Mouse (Mus musculus): ENCODE measurements at regions not wholly inside any gene's neighbourhood (a gene's known extent, or its start where the extent isn't known, plus 50 kb on each side); places are given as distances from the start of the nearest gene placed in this dataset.

DNA sequence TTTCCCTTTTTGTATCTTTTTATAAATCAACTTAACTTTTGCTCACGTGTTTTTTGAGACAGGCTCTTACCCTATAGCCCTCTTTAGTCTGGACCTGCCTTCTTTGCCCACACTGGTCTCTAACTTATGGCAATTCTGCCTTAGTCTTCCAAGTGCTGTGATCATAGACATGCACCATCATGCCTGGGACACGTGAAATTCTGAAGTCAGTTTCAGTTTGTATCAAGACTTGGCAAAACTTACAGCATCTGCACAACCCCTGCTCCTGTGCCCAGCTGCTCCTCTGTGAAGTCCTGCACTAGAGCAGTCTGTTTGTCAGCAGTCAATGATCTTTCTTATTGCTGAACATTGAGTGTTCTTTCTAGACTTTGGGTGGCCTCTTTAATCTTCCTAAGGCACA is 114.3 kb upstream of the Tsc22d2 start:
- WGBS, result 78% methylated on average over 2 of the region's 2 CpGs
- H3K9ac ChIP-seq (replicated peaks), result no peak overlapping the region
- no peak overlapping the region for H3K27ac ChIP-seq
- no peak for ATAC-seq (ENCODE audit: insufficient number of reproducible peaks, insufficient read depth, low FRiP score, low TSS enrichment, low read depth)
- no peak overlapping the region for H3K4me3 ChIP-seq (replicated peaks)
- H3K4me1 ChIP-seq (replicated peaks), result no peaks in the 10 kb centered on the region; the same call in 1 of the 2 replicates
- no peak overlapping the region for H3K4me2 ChIP-seq
- H3K9me3 ChIP-seq, result no peaks in the 10 kb centered on the region
- no peaks in the 10 kb centered on the region for H3K36me3 ChIP-seq
- H3K27me3 ChIP-seq, result no peaks in the 10 kb centered on the region

DNA sequence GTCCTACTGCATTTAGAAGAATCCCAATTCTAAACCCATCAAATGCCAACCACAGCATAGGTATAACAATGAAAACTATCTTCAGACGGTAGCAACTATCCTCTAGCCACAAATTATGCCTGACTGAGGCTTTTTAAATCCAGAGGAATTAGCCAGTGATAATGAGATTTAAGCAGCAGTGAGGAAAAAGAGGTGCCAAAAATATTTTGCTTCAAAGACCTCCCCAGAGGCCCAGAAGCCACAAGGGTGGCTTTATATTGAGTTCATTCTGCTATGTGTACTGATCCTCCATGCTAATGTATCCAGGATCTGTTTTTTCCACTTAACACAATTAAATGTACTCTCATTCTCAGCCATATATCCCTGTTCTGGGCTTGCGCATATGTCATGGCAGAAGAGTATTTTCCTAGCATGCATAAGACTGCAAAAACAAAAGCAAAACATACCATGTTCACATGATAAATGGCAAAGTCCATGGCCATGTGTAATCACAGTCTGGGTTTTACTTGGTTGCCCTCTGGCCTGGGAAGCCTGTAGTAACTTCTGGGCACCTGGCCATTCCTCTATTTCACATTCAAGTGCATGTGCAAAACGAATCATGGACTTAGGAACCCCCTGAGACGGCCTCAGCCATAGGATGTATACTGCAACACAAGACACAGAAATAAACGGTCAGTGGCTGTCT is 113.6 kb upstream of the Tsc22d2 start:
- Histone ChIP-seq H3K27ac (no peak overlapping the region), H3K4me3 (replicated peaks) (no peak overlapping the region), H3K9ac (replicated peaks) (no peak overlapping the region), H3K4me2 (no peak overlapping the region), H3K27me3 (no peaks in the 10 kb centered on the region), H3K4me1 (replicated peaks) (no peaks in the 10 kb centered on the region; the same call in 1 of the 2 replicates), H3K36me3 (no peaks in the 10 kb centered on the region), H3K9me3 (no peaks in the 10 kb centered on the region)
- ATAC-seq (ENCODE audit: insufficient number of reproducible peaks, insufficient read depth, low FRiP score, low TSS enrichment, low read depth), result no peak
- WGBS, result 66% methylated on average over 5 of the region's 5 CpGs

DNA sequence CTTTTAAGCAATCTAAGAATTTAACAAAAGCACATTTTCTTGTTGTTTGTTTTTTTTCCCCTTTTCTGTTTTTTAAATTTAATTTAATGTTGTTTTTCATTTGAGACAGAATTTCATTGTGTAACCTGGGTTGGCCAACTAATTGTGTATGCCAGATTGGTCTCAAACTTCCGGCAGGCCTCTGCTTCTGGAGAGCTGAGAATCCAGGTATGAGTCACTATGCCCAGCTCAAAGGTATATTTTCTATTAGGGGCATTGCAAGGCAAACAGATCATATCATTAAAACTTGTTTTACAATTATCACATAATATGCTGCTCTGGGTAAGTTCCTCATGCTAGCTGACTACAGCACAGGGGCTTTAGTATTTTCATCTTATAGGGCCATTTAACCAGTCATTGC is 112.2 kb upstream of the Tsc22d2 start:
- no peak for ATAC-seq (ENCODE audit: insufficient number of reproducible peaks, insufficient read depth, low FRiP score, low TSS enrichment, low read depth)
- no peak overlapping the region for H3K27ac ChIP-seq
- no peak overlapping the region for H3K4me3 ChIP-seq (replicated peaks)
- H3K9me3 ChIP-seq, result no peaks in the 10 kb centered on the region
- no peak overlapping the region for H3K9ac ChIP-seq (replicated peaks)
- WGBS, result 94% methylated on average over 1 of the region's 1 CpGs
- H3K4me1 ChIP-seq (replicated peaks), result no peaks in the 10 kb centered on the region; the same call in 1 of the 2 replicates
- no peak overlapping the region for H3K4me2 ChIP-seq
- H3K36me3 ChIP-seq, result no peaks in the 10 kb centered on the region
- H3K27me3 ChIP-seq, result no peaks in the 10 kb centered on the region

DNA sequence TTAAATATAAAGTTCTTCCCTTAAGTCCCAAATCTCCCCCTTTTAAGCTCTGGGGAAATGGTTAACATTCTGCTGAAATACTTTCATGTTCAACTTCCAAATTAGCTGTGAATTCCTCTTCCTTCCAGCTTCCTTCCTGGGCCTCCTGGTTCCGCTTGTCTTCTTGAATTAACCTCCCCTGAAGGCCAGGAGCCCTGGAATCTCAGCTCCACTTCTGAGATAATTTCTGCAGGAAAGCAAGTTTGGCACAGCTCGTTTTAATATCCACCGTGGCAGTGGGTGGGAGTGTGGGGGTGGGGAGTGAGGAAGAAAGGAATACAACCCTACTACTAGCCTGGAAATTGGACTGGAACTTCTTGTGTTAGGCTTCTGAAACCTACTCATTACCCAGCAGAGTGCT is 110.8 kb upstream of the Tsc22d2 start:
- Histone ChIP-seq H3K4me1 (replicated peaks) (no peaks in the 10 kb centered on the region; the same call in 1 of the 2 replicates), H3K27me3 (no peaks in the 10 kb centered on the region), H3K4me2 (no peak overlapping the region), H3K4me3 (replicated peaks) (no peak overlapping the region), H3K36me3 (no peaks in the 10 kb centered on the region), H3K27ac (no peak overlapping the region), H3K9me3 (no peaks in the 10 kb centered on the region), H3K9ac (replicated peaks) (no peak overlapping the region)
- 27% methylated on average over 3 of the region's 3 CpGs for WGBS
- ATAC-seq (ENCODE audit: insufficient number of reproducible peaks, insufficient read depth, low FRiP score, low TSS enrichment, low read depth), result no peak

DNA sequence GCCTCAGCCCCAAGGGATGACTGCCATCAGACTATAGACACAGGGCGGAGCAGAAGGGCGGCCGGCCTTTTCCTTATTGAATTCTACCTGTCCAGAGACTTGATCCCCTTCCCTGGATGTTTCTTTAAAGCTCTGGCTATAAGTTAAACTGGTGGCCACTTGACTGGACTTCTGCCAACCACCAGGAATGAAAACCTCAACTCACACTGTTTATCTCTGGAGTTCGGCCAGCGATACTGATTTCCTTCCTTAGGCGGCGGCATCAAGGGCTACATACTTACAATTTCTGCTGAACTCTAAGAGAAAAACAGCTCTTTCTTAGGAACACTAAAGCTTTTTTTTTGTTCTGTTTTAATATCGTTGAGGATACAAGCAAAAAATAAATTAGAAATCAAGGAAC is 104.9 kb upstream of the Tsc22d2 start:
- WGBS, result 81% methylated on average over 8 of the region's 8 CpGs
- no peak overlapping the region for H3K4me2 ChIP-seq
- no peaks in the 10 kb centered on the region for H3K4me1 ChIP-seq (replicated peaks)
- ATAC-seq (ENCODE audit: insufficient number of reproducible peaks, insufficient read depth, low FRiP score, low TSS enrichment, low read depth), result no peak
- no peak overlapping the region for H3K27ac ChIP-seq
- no peaks in the 10 kb centered on the region for H3K36me3 ChIP-seq
- H3K9ac ChIP-seq (replicated peaks), result no peak overlapping the region
- no peak overlapping the region for H3K4me3 ChIP-seq (replicated peaks)
- no peaks in the 10 kb centered on the region for H3K27me3 ChIP-seq
- no peaks in the 10 kb centered on the region for H3K9me3 ChIP-seq

DNA sequence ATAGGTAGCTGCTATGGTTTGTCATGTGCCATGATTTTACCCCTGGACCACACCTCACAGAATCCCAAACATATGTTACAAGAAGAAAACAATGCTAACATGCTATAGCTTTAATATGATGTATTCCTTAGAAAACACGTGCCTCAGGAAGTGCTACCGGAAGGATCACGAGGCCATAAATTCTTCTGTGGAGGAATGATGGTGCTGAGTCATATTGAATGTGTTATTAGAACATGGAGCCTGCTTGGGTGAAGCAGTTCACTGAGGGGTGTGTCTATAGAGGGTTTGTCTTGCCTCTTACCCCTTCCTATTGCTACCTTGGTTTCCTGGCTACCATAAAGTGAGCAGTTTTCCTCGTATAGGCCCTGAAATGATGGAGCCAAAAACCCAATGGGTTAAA is 104.1 kb upstream of the Tsc22d2 start:
- Histone ChIP-seq H3K27me3 (no peaks in the 10 kb centered on the region), H3K4me2 (no peak overlapping the region), H3K36me3 (no peaks in the 10 kb centered on the region), H3K9me3 (no peaks in the 10 kb centered on the region), H3K27ac (no peak overlapping the region), H3K4me3 (replicated peaks) (no peak overlapping the region), H3K9ac (replicated peaks) (no peak overlapping the region), H3K4me1 (replicated peaks) (no peaks in the 10 kb centered on the region)
- ATAC-seq (ENCODE audit: insufficient number of reproducible peaks, insufficient read depth, low FRiP score, low TSS enrichment, low read depth), result no peak
- WGBS, result 79% methylated on average over 4 of the region's 4 CpGs

DNA sequence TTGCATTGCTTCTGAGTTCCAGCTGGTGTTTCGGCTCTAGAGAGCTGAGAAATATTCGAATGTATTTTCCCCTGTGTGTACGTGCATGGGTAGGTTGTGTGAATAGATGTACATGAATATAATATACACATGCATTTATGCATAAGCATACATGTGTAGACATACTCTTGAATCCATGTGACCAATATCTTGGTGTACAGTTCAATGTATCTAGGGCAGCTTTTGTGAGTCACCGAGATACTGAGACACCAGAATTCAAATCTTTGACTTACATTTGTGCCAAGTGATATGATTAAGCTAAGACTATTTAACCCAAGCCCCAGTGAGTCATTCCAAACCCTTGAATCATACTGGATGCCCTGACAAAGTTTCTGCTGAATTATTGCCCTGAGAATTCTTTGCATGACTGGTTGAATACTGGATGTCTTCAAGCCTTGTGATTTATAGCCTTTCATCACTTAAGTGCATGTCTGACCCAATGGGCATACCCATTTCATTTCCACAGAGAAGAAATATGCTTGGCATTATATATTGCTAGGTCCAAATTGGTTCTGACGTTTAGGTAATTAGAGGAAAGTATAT is 103.3 kb upstream of the Tsc22d2 start:
- no peak for ATAC-seq (ENCODE audit: insufficient number of reproducible peaks, insufficient read depth, low FRiP score, low TSS enrichment, low read depth)
- WGBS, result 87% methylated on average over 5 of the region's 5 CpGs
- H3K27ac ChIP-seq, result no peak overlapping the region

DNA sequence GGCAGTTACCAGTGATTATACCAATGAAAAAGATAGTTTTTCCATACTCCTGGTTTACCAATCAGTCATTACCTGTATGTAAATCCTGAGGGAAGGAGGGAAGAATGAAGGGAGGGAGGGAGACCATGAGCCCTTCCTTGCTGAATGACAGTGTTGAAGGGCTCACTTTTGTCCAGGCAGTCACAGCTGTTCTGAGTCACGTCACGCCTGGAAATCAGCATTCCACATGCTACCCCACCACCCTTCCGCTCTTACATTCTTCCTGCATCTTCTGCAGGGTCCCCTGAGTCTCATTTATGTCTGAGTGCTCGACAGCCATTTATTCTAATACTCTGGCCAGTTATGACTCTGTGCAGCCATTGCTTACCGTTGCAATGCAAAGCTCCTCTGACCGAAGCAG is 101.9 kb upstream of the Tsc22d2 start:
- Histone ChIP-seq H3K4me1 (replicated peaks) (no peaks in the 10 kb centered on the region), H3K4me3 (replicated peaks) (no peak overlapping the region), H3K36me3 (no peaks in the 10 kb centered on the region), H3K9me3 (no peaks in the 10 kb centered on the region), H3K9ac (replicated peaks) (no peak overlapping the region), H3K27me3 (no peaks in the 10 kb centered on the region), H3K27ac (no peak overlapping the region), H3K4me2 (no peak overlapping the region)
- no peak for ATAC-seq (ENCODE audit: insufficient number of reproducible peaks, insufficient read depth, low FRiP score, low TSS enrichment, low read depth)
- WGBS, result 63% methylated on average over 6 of the region's 6 CpGs

More for the DNA sequence above, 103.3 kb upstream of the Tsc22d2 start:
- Histone ChIP-seq H3K4me3 (replicated peaks) (no peak overlapping the region), H3K9me3 (no peaks in the 10 kb centered on the region), H3K36me3 (no peaks in the 10 kb centered on the region), H3K9ac (replicated peaks) (no peak overlapping the region), H3K27me3 (no peaks in the 10 kb centered on the region), H3K4me2 (no peak overlapping the region), H3K4me1 (replicated peaks) (no peaks in the 10 kb centered on the region)

DNA sequence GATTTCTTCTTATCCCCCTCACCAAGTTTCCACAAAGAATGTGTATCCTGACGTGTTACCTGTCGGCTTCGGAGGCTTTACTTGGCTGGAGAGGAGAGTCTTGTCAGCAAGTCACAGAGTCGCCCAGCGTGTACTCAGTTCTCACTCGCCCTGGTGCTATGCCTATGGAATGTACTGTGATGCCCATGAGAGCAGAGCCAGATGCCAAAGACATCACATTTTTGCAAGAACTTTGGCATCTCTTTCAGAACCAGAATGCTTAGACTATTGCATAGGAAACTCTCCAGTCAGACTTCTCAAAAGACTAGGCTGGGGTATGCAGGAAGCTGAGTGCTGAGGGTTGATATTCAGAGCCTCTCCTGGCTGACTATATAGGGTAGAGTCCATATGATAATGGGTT is 99.3 kb upstream of the Tsc22d2 start:
- no peak overlapping the region for H3K9ac ChIP-seq (replicated peaks)
- no peaks in the 10 kb centered on the region for H3K36me3 ChIP-seq
- WGBS, result 85% methylated on average over 6 of the region's 6 CpGs
- no peaks in the 10 kb centered on the region for H3K9me3 ChIP-seq
- H3K4me2 ChIP-seq, result no peak overlapping the region
- H3K4me3 ChIP-seq (replicated peaks), result no peak overlapping the region
- no peak overlapping the region for H3K27ac ChIP-seq
- peaks cover 6% of the 10 kb centered on the region; the same call in 1 of the 2 replicates for H3K4me1 ChIP-seq (replicated peaks)
- no peak for ATAC-seq (ENCODE audit: insufficient number of reproducible peaks, insufficient read depth, low FRiP score, low TSS enrichment, low read depth)
- no peaks in the 10 kb centered on the region for H3K27me3 ChIP-seq

DNA sequence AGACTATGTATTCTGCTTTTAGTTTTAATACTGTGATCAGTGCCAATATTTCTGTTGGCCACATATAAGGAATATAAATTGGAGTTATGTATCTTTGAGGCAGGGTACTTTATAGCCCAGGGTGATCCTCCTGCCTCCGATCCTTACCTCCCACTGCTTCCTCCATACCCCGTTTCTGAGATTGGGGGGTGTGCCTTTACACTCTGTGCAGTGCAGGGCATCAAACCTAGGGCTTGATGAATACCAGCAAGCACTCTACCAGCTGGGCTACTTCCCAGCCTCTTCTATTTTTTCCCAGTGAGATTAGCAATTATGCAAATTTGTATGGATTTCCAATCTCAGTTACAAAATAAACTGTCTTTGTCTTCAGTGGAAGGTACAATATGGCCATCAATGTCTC is 97.3 kb upstream of the Tsc22d2 start:
- Histone ChIP-seq H3K27ac (no peak overlapping the region), H3K4me1 (replicated peaks) (peaks cover 6% of the 10 kb centered on the region; the same call in 1 of the 2 replicates), H3K36me3 (no peaks in the 10 kb centered on the region), H3K4me2 (no peak overlapping the region), H3K27me3 (no peaks in the 10 kb centered on the region), H3K9ac (replicated peaks) (no peak overlapping the region), H3K4me3 (replicated peaks) (no peak overlapping the region), H3K9me3 (no peaks in the 10 kb centered on the region)
- 53% methylated on average over 2 of the region's 2 CpGs for WGBS
- ATAC-seq (ENCODE audit: insufficient number of reproducible peaks, insufficient read depth, low FRiP score, low TSS enrichment, low read depth), result no peak

DNA sequence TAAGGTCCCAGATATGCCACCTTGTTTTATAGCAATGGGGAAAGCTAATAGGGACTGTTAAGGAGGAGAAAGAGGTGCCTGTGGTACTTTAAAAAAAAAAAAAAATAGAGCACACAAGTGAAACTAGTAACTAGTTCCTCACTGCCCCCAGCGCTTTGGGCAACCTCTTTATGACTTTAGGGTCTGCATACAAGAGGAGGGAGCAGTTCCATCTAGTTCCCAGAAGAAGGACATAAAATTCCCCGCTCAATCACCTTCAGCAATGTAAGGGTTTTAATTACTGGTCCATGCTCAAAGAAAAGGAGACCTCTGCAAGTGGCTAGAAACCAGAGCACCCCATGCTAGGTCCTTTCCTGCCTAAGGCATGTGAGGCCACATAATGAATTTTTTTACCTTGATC is 95.8 kb upstream of the Tsc22d2 start:
- WGBS, result 19% methylated on average over 2 of the region's 2 CpGs

DNA sequence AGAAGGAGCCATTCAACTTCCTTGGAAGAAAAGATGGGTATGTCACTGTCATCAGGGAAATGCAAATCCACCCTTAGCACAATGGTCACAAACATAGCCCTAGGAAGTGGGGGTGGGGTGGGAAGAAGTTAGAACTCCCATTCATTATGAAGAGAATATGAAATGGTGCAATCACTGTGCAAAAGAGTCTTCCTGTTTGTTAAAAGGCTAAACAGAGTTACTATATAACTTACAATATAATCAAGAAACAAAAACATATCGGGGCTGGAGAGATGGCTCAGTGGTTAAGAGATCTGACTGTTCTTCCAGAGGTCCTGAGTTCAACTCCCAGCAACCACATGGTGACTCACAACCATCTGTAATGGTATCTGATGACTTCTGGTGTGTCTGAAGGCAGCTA is 95.1 kb upstream of the Tsc22d2 start:
- H3K4me1 ChIP-seq (replicated peaks), result peaks cover 6% of the 10 kb centered on the region; the same call in 1 of the 2 replicates
- H3K9me3 ChIP-seq, result no peaks in the 10 kb centered on the region
- 87% methylated on average over 1 of the region's 1 CpGs for WGBS
- no peaks in the 10 kb centered on the region for H3K27me3 ChIP-seq
- no peak for ATAC-seq (ENCODE audit: insufficient number of reproducible peaks, insufficient read depth, low FRiP score, low TSS enrichment, low read depth)
- H3K9ac ChIP-seq (replicated peaks), result no peak overlapping the region
- no peaks in the 10 kb centered on the region for H3K36me3 ChIP-seq
- H3K4me3 ChIP-seq (replicated peaks), result no peak overlapping the region
- H3K27ac ChIP-seq, result no peak overlapping the region
- no peak overlapping the region for H3K4me2 ChIP-seq

More for the DNA sequence above, 95.8 kb upstream of the Tsc22d2 start:
- Histone ChIP-seq H3K27me3 (no peaks in the 10 kb centered on the region), H3K4me2 (no peak overlapping the region), H3K27ac (no peak overlapping the region), H3K9me3 (no peaks in the 10 kb centered on the region), H3K36me3 (no peaks in the 10 kb centered on the region), H3K9ac (replicated peaks) (no peak overlapping the region), H3K4me3 (replicated peaks) (no peak overlapping the region), H3K4me1 (replicated peaks) (peaks cover 6% of the 10 kb centered on the region; the same call in 1 of the 2 replicates)
- no peak for ATAC-seq (ENCODE audit: insufficient number of reproducible peaks, insufficient read depth, low FRiP score, low TSS enrichment, low read depth)

Measured in limb, embryonic 12.5 days (tissue).